In the genomic region with DNA sequence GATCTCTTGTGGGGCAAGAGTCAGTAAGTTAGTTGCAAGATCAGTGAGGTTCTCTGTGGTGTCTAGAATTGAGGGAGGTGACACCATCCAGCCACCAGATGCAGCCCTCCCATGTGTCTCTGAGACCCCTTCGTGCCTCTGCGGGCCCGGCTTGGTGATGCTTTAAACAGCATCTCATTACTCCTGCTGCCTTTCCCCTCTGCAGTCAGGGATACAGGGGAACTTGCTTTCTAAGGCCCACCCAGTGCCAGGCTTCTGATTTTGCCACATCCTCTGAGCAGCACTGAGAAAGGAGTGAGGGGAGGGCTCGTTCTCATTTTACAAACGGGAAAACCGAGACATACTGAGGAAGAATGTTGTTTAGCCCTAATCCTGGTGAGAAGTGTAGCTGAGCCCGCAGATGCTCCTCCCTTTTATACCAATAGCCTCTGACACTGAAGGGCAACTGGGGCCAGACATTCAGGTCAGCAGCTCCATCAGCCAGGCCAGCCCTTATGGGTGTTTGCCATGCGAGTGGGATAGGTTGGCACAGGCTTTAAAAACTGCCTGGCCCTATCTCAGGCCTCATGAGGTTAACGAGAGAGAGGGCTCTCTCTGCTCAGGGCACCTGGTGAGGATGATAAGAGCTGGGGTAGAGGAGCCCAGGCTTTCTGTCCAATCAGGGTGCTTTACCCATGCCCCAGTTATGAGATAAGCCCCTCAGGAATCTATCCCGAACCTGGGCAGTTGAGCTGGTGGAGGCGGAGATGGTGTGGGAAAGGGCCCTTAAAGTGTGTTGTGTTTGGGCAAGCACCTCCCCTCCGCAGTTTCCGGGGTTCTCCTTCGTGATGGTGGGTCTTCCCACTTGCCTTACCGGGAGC, we compare ENCODE assay signal across 8 mouse cellular contexts. TPM values are rescaled to one million over a fixed set of nuclear protein-coding genes. Genes with fewer than 3 reads are reported as not detected.
DNase-seq lines count a peak whose midpoint lies in the region; ATAC-seq lines count a peak whose summit lies in the region.

No protein-coding gene starts in this region.

- no peak overlapping the region for H3K9ac ChIP-seq in forebrain, embryonic 15.5 days (replicated peaks)

- peaks cover 94% of the 10 kb centered on the region for H3K27me3 ChIP-seq in forebrain, embryonic 10.5 days (ENCODE audit: poor library complexity, severe bottlenecking)
- peaks cover 76% of the 10 kb centered on the region for H3K27me3 ChIP-seq in forebrain, embryonic 15.5 days

- peak overlapping the region; percentile 57 for H3K4me3 ChIP-seq in forebrain, embryonic 10.5 days
- no peak overlapping the region for H3K4me3 ChIP-seq in forebrain, embryonic 15.5 days

- WGBS in forebrain, embryonic 10.5 days, result 8% methylated on average over 15 of the region's 15 CpGs
- 10% methylated on average over 15 of the region's 15 CpGs for WGBS in forebrain, embryonic 15.5 days

- DNase-seq in forebrain, embryonic 10.5 days (ENCODE audit: extremely low spot score, low spot score), result no peak
- DNase-seq in c-Kit-positive CD71-positive TER-119-negative erythroid progenitor cells, embryonic 14.5 days (ENCODE audit: low read depth), result peak; percentile 93
- DNase-seq in layer of hippocampus, adult 9-10 months (ENCODE audit: low spot score), result no peak
- no peak for DNase-seq in urinary bladder, postnatal 25 days (ENCODE audit: low spot score)
- no peak for DNase-seq in thymus, postnatal 10 days (ENCODE audit: low spot score in 2 of 2)

- no peak overlapping the region for H3K4me2 ChIP-seq in forebrain, embryonic 15.5 days (replicated peaks)

- H3K9me3 ChIP-seq in forebrain, embryonic 10.5 days, result 0 out of 2 replicates have a peak, but pooled peaks cover 4% of the 10 kb centered on the region
- H3K9me3 ChIP-seq in forebrain, embryonic 15.5 days, result no peaks in the 10 kb centered on the region

- H3K27ac ChIP-seq in forebrain, embryonic 10.5 days, result peak overlapping the region; percentile 12; the same call in 1 of the 2 replicates
- H3K27ac ChIP-seq in forebrain, embryonic 15.5 days (replicated peaks), result no peak overlapping the region

- peaks cover 66% of the 10 kb centered on the region for H3K4me1 ChIP-seq in forebrain, embryonic 10.5 days
- peaks cover 19% of the 10 kb centered on the region for H3K4me1 ChIP-seq in forebrain, embryonic 15.5 days

- no peak for ATAC-seq in forebrain, embryonic 15.5 days (replicated peaks)
- peak; percentile 8 to 32; a peak in 1 of 4 replicates for ATAC-seq in hematopoietic stem cell, adult 5-6 weeks (replicated peaks in 1 of 2; ENCODE audit: insufficient read depth in 1 of 2, low FRiP score in 2 of 2, low TSS enrichment in 1 of 2, low read depth in 1 of 2, poor library complexity in 2 of 2, severe bottlenecking in 2 of 2)
- peak; percentile 5 for ATAC-seq in megakaryocyte, adult 5-6 weeks (ENCODE audit: poor library complexity, severe bottlenecking)

- no peaks in the 10 kb centered on the region for H3K36me3 ChIP-seq in forebrain, embryonic 10.5 days (replicated peaks)
- H3K36me3 ChIP-seq in forebrain, embryonic 15.5 days, result no peaks in the 10 kb centered on the region

RNA-seq across cellular contexts. Expression of a gene that starts 1.0 kb away (rescaled TPM):
- 2.1 and 4.4 TPM in 2 replicates for polyA plus RNA-seq in forebrain, embryonic 10.5 days (2016; fragmentation: Nextera tagmentation; extraction: Ambion mirVana)
- polyA plus RNA-seq in forebrain, embryonic 15.5 days (2015; fragmentation: Nextera tagmentation; extraction: Ambion mirVana), result 0.51 and 1.1 TPM in 2 replicates
- 15.1 and 39.1 TPM in 2 replicates for total RNA-seq in hematopoietic stem cell, adult 5-6 weeks (2017)
- 42.7 and 43.7 TPM in 2 replicates for total RNA-seq in megakaryocyte, adult 5-6 weeks (2015)
- total RNA-seq in megakaryocyte, adult 5-6 weeks (2017), result 81.0 and 109 TPM in 2 replicates

RNA-seq across cellular contexts. Expression of a gene that starts 26.4 kb away (rescaled TPM):
- polyA plus RNA-seq in forebrain, embryonic 10.5 days (2016; fragmentation: Nextera tagmentation; extraction: Ambion mirVana), result 5.2 and 5.6 TPM in 2 replicates
- 1.7 and 2.0 TPM in 2 replicates for polyA plus RNA-seq in forebrain, embryonic 15.5 days (2015; fragmentation: Nextera tagmentation; extraction: Ambion mirVana)
- total RNA-seq in hematopoietic stem cell, adult 5-6 weeks (2017), result 0.19 and 0.79 TPM in 2 replicates
- 0.39 and 1.1 TPM in 2 replicates for total RNA-seq in megakaryocyte, adult 5-6 weeks (2015)
- 0.29 TPM in 1 of 2 replicates, not detected in the other for total RNA-seq in megakaryocyte, adult 5-6 weeks (2017)

RNA-seq across cellular contexts. Expression of a gene that starts 36.6 kb away (rescaled TPM):
- polyA plus RNA-seq in forebrain, embryonic 10.5 days (2016; fragmentation: Nextera tagmentation; extraction: Ambion mirVana), result 0.25 TPM in 1 of 2 replicates, not detected in the other
- polyA plus RNA-seq in forebrain, embryonic 15.5 days (2015; fragmentation: Nextera tagmentation; extraction: Ambion mirVana), result 1.6 and 2.2 TPM in 2 replicates
- total RNA-seq in hematopoietic stem cell, adult 5-6 weeks (2017), result not detected in 2 replicates
- total RNA-seq in megakaryocyte, adult 5-6 weeks (2015), result not detected in 2 replicates
- not detected in 2 replicates for total RNA-seq in megakaryocyte, adult 5-6 weeks (2017)

RNA-seq across cellular contexts. Expression of a gene that starts 42.4 kb away (rescaled TPM):
- polyA plus RNA-seq in forebrain, embryonic 10.5 days (2016; fragmentation: Nextera tagmentation; extraction: Ambion mirVana), result 7.1 and 9.8 TPM in 2 replicates
- 0.55 and 0.79 TPM in 2 replicates for polyA plus RNA-seq in forebrain, embryonic 15.5 days (2015; fragmentation: Nextera tagmentation; extraction: Ambion mirVana)
- total RNA-seq in hematopoietic stem cell, adult 5-6 weeks (2017), result not detected in 2 replicates
- total RNA-seq in megakaryocyte, adult 5-6 weeks (2015), result not detected in 2 replicates
- total RNA-seq in megakaryocyte, adult 5-6 weeks (2017), result not detected in 2 replicates
